Mouse (Mus musculus) hindbrain, embryonic 14.5 days (tissue): ENCODE results near the gene Ccdc102a. TPM values are rescaled to one million over a fixed set of nuclear protein-coding genes. Genes with fewer than 3 reads are reported as not detected.

ENCODE experiments used
- ATAC-seq: fragments of 200-750 bp; cut with Nextera tagmentation; 2 replicates; pipeline ENCODE4 v1.8.0; 2017; ENCODE audit warnings: moderate number of reproducible peaks, mild to moderate bottlenecking, moderate TSS enrichment, moderate library complexity; ENCODE audit not compliant: low FRiP score
- DNase-seq: peaks from one replicate; pipeline ENCODE4 v3.0.0-alpha.2; 2015; ENCODE audit warnings: low spot score
- H3K27ac ChIP-seq: fragments of 300-500 bp; sonication (generic); 2 replicates; pipeline ENCODE4 v1.5.1; 2014; ENCODE audit warnings: mild to moderate bottlenecking, moderate library complexity
- H3K27me3 ChIP-seq: fragments of 300-500 bp; sonication (generic); 2 replicates; pipeline ENCODE4 v1.6.1; 2014; ENCODE audit warnings: mild to moderate bottlenecking, low read length, mixed read lengths; ENCODE audit not compliant: control insufficient read depth, insufficient read depth
- H3K36me3 ChIP-seq: fragments of 300-500 bp; sonication (generic); replicated peaks from 2 replicates; pipeline ENCODE4 v1.6.1; 2014; ENCODE audit not compliant: control insufficient read depth, insufficient read depth
- H3K4me1 ChIP-seq: fragments of 300-500 bp; sonication (generic); replicated peaks from 2 replicates; pipeline ENCODE4 v1.6.1; 2014; ENCODE audit warnings: antibody characterized with exemption, low read length, mixed read lengths; ENCODE audit not compliant: control insufficient read depth, insufficient read depth
- H3K4me2 ChIP-seq: fragments of 300-500 bp; sonication (generic); replicated peaks from 2 replicates; pipeline ENCODE4 v1.6.1; 2014; ENCODE audit warnings: mild to moderate bottlenecking, moderate library complexity
- H3K4me3 ChIP-seq: fragments of 300-500 bp; sonication (generic); replicated peaks from 2 replicates; pipeline ENCODE4 v1.5.1; 2014; ENCODE audit warnings: mild to moderate bottlenecking, low read length
- H3K9ac ChIP-seq: fragments of 300-500 bp; sonication (generic); 2 replicates; pipeline ENCODE4 v1.6.1; 2014
- H3K9me3 ChIP-seq: fragments of 300-500 bp; sonication (generic); 2 replicates; pipeline ENCODE4 v1.6.1; 2016; ENCODE audit warnings: low read length; ENCODE audit not compliant: control insufficient read depth
- WGBS: fragments of 180-500 bp; shearing (Covaris S2); extraction: QIAGEN DNeasy Blood & Tissue Kit; methylation state at CpG from one replicate; pipeline ENCODE4 v1.1.7; 2014; 5-methylcytosine and 5-hydroxymethylcytosine counted together
- polyA plus RNA-seq: library from polyadenylated mRNA; unstranded; fragments of >200 nt; fragmentation: Nextera tagmentation; extraction: Ambion mirVana; gene quantifications from 2 replicates; pipeline ENCODE4 v1.2.1, GENCODE M21; 2014

Gene Ccdc102a
- polyA plus RNA-seq, 1 experiment from 2014 or later = 9.0 TPM

DNA sequence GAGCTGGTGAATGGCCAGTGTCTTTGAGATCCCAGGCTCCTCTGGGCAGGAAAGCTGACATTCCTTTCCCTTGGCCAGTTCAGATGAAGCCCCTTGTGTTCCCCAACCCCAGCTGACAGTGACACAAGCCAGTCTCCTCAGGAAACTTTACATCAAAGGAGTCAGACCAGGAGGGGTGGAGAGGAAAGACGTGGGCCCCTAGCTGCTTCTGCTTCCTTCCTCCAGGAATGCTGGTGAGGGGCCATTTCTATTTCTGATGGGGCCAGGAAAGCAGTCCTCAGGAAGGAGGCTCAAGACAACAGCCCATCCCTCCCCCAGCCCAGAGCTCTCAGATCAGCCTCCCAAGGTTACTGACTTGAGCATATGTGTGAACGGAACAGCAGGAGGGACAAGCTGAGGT is 25.0 kb downstream of the Ccdc102a start:
- 45% methylated on average over 2 of the region's 2 CpGs for WGBS
- Histone ChIP-seq H3K27ac (no peak overlapping the region), H3K4me2 (no peak overlapping the region), H3K9me3 (no peaks in the 10 kb centered on the region), H3K9ac (no peak overlapping the region), H3K4me1 (no peaks in the 10 kb centered on the region), H3K36me3 (no peaks in the 10 kb centered on the region), H3K4me3 (no peak overlapping the region), H3K27me3 (no peaks in the 10 kb centered on the region)
- ATAC-seq (no peak), DNase-seq (no peak)

DNA sequence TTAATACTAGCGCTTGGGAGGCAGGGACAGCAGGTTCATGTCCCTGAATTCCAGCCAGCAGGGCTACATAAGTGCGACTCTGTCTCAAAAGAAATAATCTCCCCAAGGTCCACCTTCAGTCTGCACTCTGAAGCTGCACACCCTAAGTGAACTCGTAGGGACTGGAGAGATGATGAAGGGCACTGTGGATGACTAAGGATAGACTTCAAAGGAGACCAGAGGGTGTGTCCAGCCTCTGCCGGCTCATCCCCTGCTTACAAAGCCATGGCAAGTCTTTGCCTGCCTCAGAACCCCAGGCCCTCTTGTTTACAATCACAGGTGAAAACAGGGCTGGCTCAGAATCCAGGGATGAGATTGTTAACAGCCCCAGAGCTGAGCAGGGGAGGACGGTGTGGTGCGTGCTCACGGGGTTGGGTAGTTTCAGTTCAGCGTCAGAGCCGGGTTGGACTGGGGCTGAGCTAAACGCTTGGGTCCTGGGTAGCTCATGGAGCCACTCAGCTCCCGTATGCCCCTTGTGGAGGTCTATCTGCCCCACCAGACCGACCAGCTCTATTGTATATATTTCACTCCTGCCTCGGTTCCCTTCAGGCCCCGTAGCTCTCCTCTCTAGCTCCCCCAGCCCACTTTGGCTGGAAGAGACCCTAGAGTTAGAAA is 29.4 kb downstream of the Ccdc102a start:
- H3K9ac ChIP-seq = no peak overlapping the region
- H3K36me3 ChIP-seq = no peaks in the 10 kb centered on the region
- WGBS = 33% methylated on average over 14 of the region's 14 CpGs
- H3K9me3 ChIP-seq = no peaks in the 10 kb centered on the region
- DNase-seq (no peak), ATAC-seq (no peak)
- H3K4me1 ChIP-seq = no peaks in the 10 kb centered on the region
- no peaks in the 10 kb centered on the region for H3K27me3 ChIP-seq
- no peak overlapping the region for H3K4me2 ChIP-seq
- no peak overlapping the region for H3K27ac ChIP-seq
- no peak overlapping the region for H3K4me3 ChIP-seq

DNA sequence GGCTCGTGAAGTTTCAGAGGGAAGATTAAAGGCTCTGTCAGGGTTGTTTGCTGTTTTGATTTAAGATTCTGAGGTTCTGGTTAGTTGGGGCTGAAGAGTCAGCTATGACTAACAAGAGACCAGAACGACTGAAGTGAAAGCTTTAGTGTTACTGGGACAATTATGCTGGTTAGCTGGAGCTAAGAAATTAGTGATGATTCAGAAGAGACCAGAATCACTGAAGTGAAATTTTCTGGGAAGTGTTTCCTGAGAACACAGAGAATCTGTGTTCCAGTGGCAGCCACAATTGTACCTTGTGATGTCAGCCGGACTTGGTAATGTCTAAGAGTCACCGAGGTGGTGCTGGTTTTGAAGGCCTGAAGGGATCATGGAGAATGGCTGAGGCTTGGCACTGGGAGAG is 37.2 kb downstream of the Ccdc102a start:
- Histone ChIP-seq H3K9me3 (no peaks in the 10 kb centered on the region), H3K27me3 (no peaks in the 10 kb centered on the region), H3K4me1 (peaks cover 4% of the 10 kb centered on the region; the same call in 1 of the 2 replicates), H3K27ac (no peak overlapping the region), H3K9ac (no peak overlapping the region), H3K4me3 (no peak overlapping the region), H3K36me3 (no peaks in the 10 kb centered on the region), H3K4me2 (no peak overlapping the region)
- WGBS = 79% methylated on average over 4 of the region's 4 CpGs
- no peak for DNase-seq
- no peak for ATAC-seq

DNA sequence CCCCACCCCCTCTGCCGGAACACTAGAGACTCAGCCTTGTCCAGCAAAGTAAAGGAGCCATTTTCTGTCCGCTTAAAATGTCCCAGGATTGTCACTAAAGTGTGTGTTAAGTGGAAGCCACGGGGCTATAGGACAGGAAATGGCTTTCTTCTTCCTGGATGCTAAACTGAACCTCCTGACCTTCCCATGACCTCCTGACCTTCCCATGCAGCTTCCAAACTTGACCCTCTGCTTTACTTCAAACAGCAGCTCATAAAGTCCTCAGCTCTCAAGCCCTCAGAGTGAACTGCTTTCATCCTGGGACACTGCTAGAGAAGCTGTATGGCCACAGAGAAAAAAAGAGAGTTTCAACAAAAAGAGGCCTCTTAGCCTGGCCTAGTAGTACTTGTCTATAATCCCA is 41.1 kb downstream of the Ccdc102a start:
- DNase-seq (no peak), ATAC-seq (no peak)
- peaks cover 15% of the 10 kb centered on the region for H3K27me3 ChIP-seq
- WGBS = 42% methylated on average over 3 of the region's 3 CpGs
- peaks cover 17% of the 10 kb centered on the region for H3K4me1 ChIP-seq
- no peaks in the 10 kb centered on the region for H3K9me3 ChIP-seq
- no peak overlapping the region for H3K4me2 ChIP-seq
- no peak overlapping the region for H3K27ac ChIP-seq
- no peak overlapping the region for H3K4me3 ChIP-seq
- H3K9ac ChIP-seq = no peak overlapping the region
- H3K36me3 ChIP-seq = no peaks in the 10 kb centered on the region

- Histone ChIP-seq H3K4me1 (peaks cover 23% of the 10 kb centered on the region), H3K9ac (peak within 1 kb of the TSS; percentile 67), H3K9me3 (no peaks in the 10 kb centered on the region), H3K27me3 (peaks cover 15% of the 10 kb centered on the region), H3K36me3 (no peaks in the 10 kb centered on the region), H3K4me3 (peak within 1 kb of the TSS; percentile 61), H3K4me2 (peak within 1 kb of the TSS; percentile 97), H3K27ac (no peak within 1 kb of the TSS; the same call in 1 of the 2 replicates)
- 1% methylated on average over 27 of the region's 37 CpGs for WGBS
- ATAC-seq (peak; percentile 50; the same call in 1 of the 2 replicates), DNase-seq (peak; percentile 72)
These were observed 41.6 kb downstream of the Ccdc102a start, which contains the start of gene Dok4 for GRCm38 (mm10) chr8:94876197-94876730. TSS of gene Dok4 (minus strand) at chr8:94876330.

- Histone ChIP-seq H3K4me1 (peaks cover 24% of the 10 kb centered on the region), H3K4me2 (peak overlapping the region; percentile 97), H3K9me3 (no peaks in the 10 kb centered on the region), H3K4me3 (peak overlapping the region; percentile 61), H3K36me3 (no peaks in the 10 kb centered on the region), H3K9ac (peak overlapping the region; percentile 67), H3K27me3 (peaks cover 15% of the 10 kb centered on the region), H3K27ac (no peak overlapping the region; the same call in 1 of the 2 replicates)
- WGBS = 1% methylated on average over 14 of the region's 20 CpGs
- no peak for DNase-seq
- ATAC-seq = no peak
These were observed 42.1 kb downstream of the Ccdc102a start for GRCm38 (mm10) chr8:94875871-94876150.

DNA sequence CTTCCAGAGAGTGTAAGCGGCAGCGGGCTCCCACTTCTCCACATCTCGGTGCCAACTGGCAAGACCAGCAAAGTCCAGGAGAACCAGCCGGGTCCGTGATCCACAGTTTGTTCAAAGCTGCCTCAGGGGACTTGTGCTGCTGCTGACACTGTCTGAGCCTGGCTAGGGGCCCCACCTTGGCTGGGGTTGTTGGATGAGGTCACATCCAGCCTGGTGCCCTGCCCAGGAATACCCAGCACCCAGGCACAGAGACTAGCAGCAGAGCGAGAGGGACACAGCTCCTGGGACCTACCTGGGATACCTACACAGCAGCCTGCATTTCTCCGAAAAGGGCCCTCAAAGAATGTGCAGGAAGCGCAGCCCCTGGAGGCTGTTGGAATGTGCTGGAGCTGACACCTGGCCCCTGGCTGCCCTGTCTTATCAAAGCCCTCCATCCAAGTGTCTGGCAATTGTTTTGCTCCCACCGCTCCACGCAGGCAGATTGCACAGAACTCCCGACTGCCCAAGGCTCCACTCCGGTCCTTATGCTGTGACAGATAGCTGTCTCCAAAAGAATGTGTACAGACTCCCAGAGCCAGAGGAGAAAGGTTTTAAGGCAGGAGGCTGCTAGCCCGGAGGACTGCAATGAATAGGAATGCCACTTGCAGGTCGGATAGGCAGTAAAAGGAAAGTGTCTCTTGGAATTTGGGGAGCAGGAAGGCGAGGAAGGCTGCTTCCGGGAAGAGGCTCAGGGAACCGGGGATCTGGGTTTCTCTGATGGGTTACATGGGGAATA is 42.6 kb downstream of the Ccdc102a start:
- Histone ChIP-seq H3K4me3 (peak overlapping the region; percentile 61), H3K27me3 (peaks cover 15% of the 10 kb centered on the region), H3K36me3 (no peaks in the 10 kb centered on the region), H3K27ac (no peak overlapping the region; the same call in 1 of the 2 replicates), H3K4me2 (peak overlapping the region; percentile 97), H3K9me3 (no peaks in the 10 kb centered on the region), H3K4me1 (peaks cover 24% of the 10 kb centered on the region), H3K9ac (peak overlapping the region; percentile 67)
- no peak for ATAC-seq
- 17% methylated on average over 17 of the region's 17 CpGs for WGBS
- no peak for DNase-seq

GRCm38 (mm10) chr8:94874358-94874757 is 43.5 kb downstream of the Ccdc102a start:
- Histone ChIP-seq H3K36me3 (no peaks in the 10 kb centered on the region), H3K27me3 (peaks cover 15% of the 10 kb centered on the region), H3K9me3 (no peaks in the 10 kb centered on the region), H3K4me2 (peak overlapping the region; percentile 97), H3K9ac (no peak overlapping the region), H3K27ac (no peak overlapping the region), H3K4me3 (peak overlapping the region; percentile 61; the same call in 1 of the 2 replicates), H3K4me1 (peaks cover 33% of the 10 kb centered on the region)
- ATAC-seq (no peak), DNase-seq (peak; percentile 68)
- 14% methylated on average over 6 of the region's 6 CpGs for WGBS

- ATAC-seq (no peak), DNase-seq (no peak)
- Histone ChIP-seq H3K36me3 (no peaks in the 10 kb centered on the region), H3K27ac (no peak overlapping the region), H3K4me1 (peaks cover 46% of the 10 kb centered on the region), H3K4me2 (peak overlapping the region; percentile 22), H3K9ac (no peak overlapping the region; the same call in 1 of the 2 replicates), H3K9me3 (no peaks in the 10 kb centered on the region), H3K4me3 (no peak overlapping the region), H3K27me3 (peaks cover 15% of the 10 kb centered on the region)
- WGBS = 62% methylated on average over 2 of the region's 2 CpGs
These were observed 45.3 kb downstream of the Ccdc102a start for GRCm38 (mm10) chr8:94872576-94872975.
